Mouse (Mus musculus) forebrain, embryonic 11.5 days (tissue): ENCODE data around the gene Acp2. TPM values are rescaled to one million over a fixed set of nuclear protein-coding genes. Genes with fewer than 3 reads are reported as not detected.
A peak's percentile ranks its signal among the peaks of the same experiment; 100 is the strongest.

Experiments used
- ATAC-seq: fragments of 200-750 bp; cut with Nextera tagmentation; replicated peaks from 2 replicates; pipeline ENCODE4 v1.8.0; 2017; ENCODE audit warnings: moderate TSS enrichment; ENCODE audit not compliant: low FRiP score
- DNase-seq: peaks from one replicate; pipeline ENCODE4 v3.0.0-alpha.2; 2017; ENCODE audit warnings: low spot score
- H3K27ac ChIP-seq: fragments of 300-500 bp; sonication (generic); 2 replicates; pipeline ENCODE4 v1.5.1; 2014; ENCODE audit warnings: low read depth, low read length
- H3K27me3 ChIP-seq: fragments of 300-500 bp; sonication (generic); 2 replicates; pipeline ENCODE4 v1.6.1; 2014; ENCODE audit warnings: mild to moderate bottlenecking, low read length, mixed read lengths; ENCODE audit not compliant: control insufficient read depth, insufficient read depth
- H3K36me3 ChIP-seq: fragments of 300-500 bp; sonication (generic); 2 replicates; pipeline ENCODE4 v1.6.1; 2014; ENCODE audit warnings: mild to moderate bottlenecking, low read length, moderate library complexity, mixed read lengths; ENCODE audit not compliant: control insufficient read depth, insufficient read depth
- H3K4me1 ChIP-seq: fragments of 300-500 bp; sonication (generic); replicated peaks from 2 replicates; pipeline ENCODE4 v1.6.1; 2014; ENCODE audit warnings: low read length, mixed read lengths; ENCODE audit not compliant: control insufficient read depth, insufficient read depth
- H3K4me2 ChIP-seq: fragments of 300-500 bp; sonication (generic); 2 replicates; pipeline ENCODE4 v1.6.1; 2014; ENCODE audit warnings: low read depth, mild to moderate bottlenecking, low read length, moderate library complexity, mixed read lengths; ENCODE audit not compliant: severe bottlenecking
- H3K4me3 ChIP-seq: fragments of 300-500 bp; sonication (generic); 2 replicates; pipeline ENCODE4 v1.5.1; 2014; ENCODE audit warnings: low read depth, low read length
- H3K9ac ChIP-seq: fragments of 300-500 bp; sonication (generic); 2 replicates; pipeline ENCODE4 v1.6.1; 2014; ENCODE audit warnings: low read length
- H3K9me3 ChIP-seq: fragments of 300-500 bp; sonication (generic); 2 replicates; pipeline ENCODE4 v1.6.1; 2016; ENCODE audit warnings: low read length, mixed read lengths; ENCODE audit not compliant: control insufficient read depth
- WGBS: fragments of 180-500 bp; shearing (Covaris S2); extraction: QIAGEN DNeasy Blood & Tissue Kit; methylation state at CpG from one replicate; pipeline ENCODE4 v1.1.7; 2014; 5-methylcytosine and 5-hydroxymethylcytosine counted together
- polyA plus RNA-seq: library from polyadenylated mRNA; unstranded; fragments of >200 nt; fragmentation: Nextera tagmentation; extraction: Ambion mirVana; gene quantifications from 2 replicates; pipeline ENCODE4 v1.2.1, GENCODE M21; 2014

Acp2 gene
- polyA plus RNA-seq, 1 experiment from 2014 or later: 28.7 TPM

DNA sequence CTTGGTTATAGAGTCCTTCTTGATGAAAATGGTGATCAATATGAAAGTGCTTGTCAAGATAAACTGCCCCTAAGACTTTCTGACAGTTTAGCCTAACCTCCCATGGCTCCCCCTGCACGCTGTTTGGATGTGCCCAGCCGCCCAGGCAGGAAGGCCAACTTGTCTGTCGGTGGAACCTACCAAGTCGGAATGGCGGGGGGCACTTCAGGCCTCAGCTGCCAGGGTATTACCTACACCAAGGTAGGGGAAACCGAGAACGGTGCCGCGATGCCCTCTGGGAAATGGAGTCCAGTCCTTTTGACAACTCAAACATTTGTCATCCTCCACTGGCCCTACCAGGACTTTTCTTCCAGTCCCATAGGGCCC, 19.6 kb upstream of the Acp2 start:
- Histone ChIP-seq H3K27ac (peak overlapping the region; percentile 70; the same call in 1 of the 2 replicates), H3K4me3 (peak overlapping the region; percentile 91), H3K9me3 (no peaks in the 10 kb centered on the region), H3K36me3 (no peaks in the 10 kb centered on the region), H3K4me1 (peaks cover 7% of the 10 kb centered on the region; the same call in 1 of the 2 replicates), H3K27me3 (no peaks in the 10 kb centered on the region), H3K9ac (peak overlapping the region; percentile 79), H3K4me2 (peak overlapping the region; percentile 80)
- DNase-seq: peak; percentile 97
- WGBS: 0% methylated on average over 9 of the region's 9 CpGs
- ATAC-seq: peak; percentile 95

DNA sequence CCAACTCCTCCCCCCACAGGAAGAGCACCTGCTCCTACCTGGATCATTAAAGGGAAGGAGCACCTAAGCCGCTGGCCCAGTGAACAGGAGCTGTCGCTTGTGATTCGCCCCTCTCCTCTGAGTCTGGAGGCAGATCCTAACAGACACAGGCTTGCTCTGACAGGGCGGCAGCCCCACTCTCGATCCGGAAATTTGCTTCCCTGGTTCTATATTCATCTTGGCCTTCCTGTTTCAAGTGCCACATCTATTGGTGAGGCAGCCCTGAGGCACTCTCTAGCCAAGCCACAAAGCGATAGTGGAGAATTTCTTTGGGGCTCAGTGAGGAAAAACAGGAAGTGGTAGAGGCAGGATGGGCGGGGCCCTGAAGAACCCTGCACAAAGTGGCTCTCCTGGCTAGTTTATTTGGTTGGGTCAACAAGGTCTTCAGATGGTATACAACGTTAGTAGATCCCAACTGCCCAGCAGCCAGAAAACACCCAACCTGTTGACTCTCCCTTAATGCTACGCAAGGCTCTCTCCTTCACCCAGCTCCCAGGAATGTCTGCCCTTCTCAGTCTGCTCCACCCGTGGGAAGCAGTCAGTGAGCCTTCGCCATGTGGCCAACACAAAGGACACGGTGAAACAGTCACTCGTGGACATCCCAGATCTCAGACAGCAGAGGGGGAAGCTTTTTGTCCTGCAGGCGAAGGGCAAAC, 18.8 kb upstream of the Acp2 start, which contains the start of gene Madd:
Madd (minus strand) TSS at position 127 of the 695 bp plus-strand sequence.
- ATAC-seq (no peak), DNase-seq (no peak)
- no peaks in the 10 kb centered on the region for H3K27me3 ChIP-seq
- WGBS: 67% methylated on average over 15 of the region's 15 CpGs
- peak within 1 kb of the TSS; percentile 80 for H3K4me2 ChIP-seq
- H3K4me3 ChIP-seq: peak within 1 kb of the TSS; percentile 91
- H3K9me3 ChIP-seq: no peaks in the 10 kb centered on the region
- no peaks in the 10 kb centered on the region for H3K36me3 ChIP-seq
- peak within 1 kb of the TSS; percentile 79 for H3K9ac ChIP-seq
- peaks cover 7% of the 10 kb centered on the region; the same call in 1 of the 2 replicates for H3K4me1 ChIP-seq
- peak within 1 kb of the TSS; percentile 70 for H3K27ac ChIP-seq

DNA sequence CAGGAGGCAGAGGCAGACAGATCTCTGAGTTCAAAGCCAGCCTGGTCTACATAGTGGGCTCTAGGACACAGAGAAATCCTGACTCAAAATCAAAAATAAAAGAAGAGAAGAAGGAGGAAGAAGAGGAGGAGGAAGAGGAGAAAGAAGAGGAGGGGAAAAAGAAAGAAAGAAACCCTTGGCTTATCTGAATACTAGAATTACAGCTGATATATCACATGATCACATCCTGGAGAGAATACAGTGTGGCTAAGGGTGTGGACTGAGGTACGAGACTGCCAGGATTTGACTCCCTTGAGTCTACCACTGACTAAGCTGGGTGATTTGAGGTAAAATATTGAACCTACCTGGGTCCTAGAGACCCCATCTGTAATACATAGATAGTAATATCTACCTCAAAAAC, 16.5 kb upstream of the Acp2 start:
- no peak overlapping the region for H3K9ac ChIP-seq
- H3K9me3 ChIP-seq: no peaks in the 10 kb centered on the region
- no peak for ATAC-seq
- H3K36me3 ChIP-seq: no peaks in the 10 kb centered on the region
- no peak overlapping the region for H3K4me3 ChIP-seq
- no peak overlapping the region for H3K27ac ChIP-seq
- H3K27me3 ChIP-seq: no peaks in the 10 kb centered on the region
- no peak overlapping the region for H3K4me2 ChIP-seq
- WGBS: 90% methylated on average over 1 of the region's 1 CpGs
- H3K4me1 ChIP-seq: peaks cover 7% of the 10 kb centered on the region; the same call in 1 of the 2 replicates
- DNase-seq: no peak

DNA sequence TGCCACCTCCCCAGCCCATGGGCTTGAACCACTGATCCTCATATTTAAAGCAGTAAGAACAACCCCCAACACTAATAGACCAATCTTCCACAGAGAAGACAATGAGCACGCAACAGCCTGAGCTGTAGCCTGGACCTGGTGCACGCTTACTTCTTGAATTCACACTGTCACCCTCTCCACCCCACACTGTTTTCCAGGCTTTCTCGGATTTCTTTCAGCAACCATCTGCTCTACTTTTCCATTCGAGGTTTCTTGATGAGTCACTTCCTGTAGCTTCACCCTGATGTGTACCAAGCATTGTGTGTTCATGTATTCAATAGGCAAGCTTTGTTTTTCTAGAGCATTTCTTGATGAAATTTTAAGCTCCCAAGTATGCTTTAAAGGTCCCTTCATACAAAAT, 15.3 kb upstream of the Acp2 start:
- H3K9ac ChIP-seq: no peak overlapping the region
- no peak for ATAC-seq
- 72% methylated on average over 4 of the region's 4 CpGs for WGBS

DNA sequence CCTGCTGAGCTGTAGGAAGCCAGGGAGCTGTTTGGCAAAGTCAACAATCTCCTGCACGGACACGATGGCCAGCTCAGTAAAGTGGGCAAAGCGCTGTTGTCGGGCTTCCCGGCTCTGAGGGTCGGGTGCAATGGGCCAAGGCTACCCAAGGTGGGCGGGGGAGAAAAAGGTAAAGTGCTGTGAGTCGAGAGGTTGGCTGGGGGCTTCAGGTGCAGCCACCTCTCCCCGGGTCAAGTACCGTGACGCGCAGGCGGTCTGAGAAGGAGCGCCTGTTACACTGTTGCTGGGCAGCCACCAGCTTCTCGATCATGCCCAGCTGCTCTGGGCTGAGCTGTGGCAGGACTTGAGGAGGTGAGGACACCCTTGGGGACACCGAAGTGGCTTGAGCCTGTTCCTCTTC, 12.2 kb upstream of the Acp2 start:
- Histone ChIP-seq H3K27me3 (no peaks in the 10 kb centered on the region), H3K4me1 (peaks cover 4% of the 10 kb centered on the region), H3K9ac (no peak overlapping the region), H3K27ac (no peak overlapping the region), H3K4me3 (no peak overlapping the region), H3K4me2 (no peak overlapping the region), H3K9me3 (no peaks in the 10 kb centered on the region), H3K36me3 (no peaks in the 10 kb centered on the region)
- no peak for ATAC-seq
- DNase-seq: no peak
- WGBS: 91% methylated on average over 16 of the region's 16 CpGs

More for the DNA sequence above, 15.3 kb upstream of the Acp2 start:
- Histone ChIP-seq H3K36me3 (no peaks in the 10 kb centered on the region), H3K9me3 (no peaks in the 10 kb centered on the region), H3K27me3 (no peaks in the 10 kb centered on the region), H3K4me3 (no peak overlapping the region), H3K27ac (no peak overlapping the region), H3K4me2 (no peak overlapping the region), H3K4me1 (no peaks in the 10 kb centered on the region)
- DNase-seq: no peak

DNA sequence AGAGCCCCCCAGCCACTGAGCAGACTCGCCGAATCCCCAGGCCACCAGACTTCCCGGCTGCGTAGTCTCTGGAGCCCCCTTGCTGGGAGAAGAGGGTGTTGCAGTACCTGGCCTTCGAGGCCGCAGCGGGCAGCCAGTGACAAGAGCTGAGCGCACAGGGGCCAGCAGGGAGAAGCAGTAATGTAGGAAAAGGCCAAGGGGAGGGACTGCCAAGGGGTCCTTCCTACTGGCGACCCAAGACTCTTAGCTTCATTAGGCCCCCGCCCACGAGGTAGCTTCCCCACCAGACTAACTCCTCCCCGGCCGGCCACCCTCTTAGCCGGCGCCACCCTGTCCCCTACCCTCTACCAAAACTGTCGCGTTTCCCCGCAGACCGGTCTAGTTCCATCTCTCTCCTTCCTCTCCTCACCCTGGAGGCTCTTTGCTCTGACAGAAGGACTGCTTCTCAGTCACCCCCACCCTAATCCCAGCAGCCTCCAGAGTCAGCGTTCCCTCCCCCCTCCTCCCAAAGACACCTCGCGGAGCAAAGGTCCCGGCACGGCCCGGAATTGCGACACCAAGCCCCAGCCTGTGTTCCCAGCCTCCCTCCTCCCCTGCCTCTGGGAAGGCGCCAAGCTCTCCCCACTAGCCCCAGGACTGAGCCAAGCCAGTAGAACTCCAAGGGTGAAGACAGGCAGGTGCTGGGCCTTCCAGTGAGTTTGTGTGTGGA, 7.9 kb upstream of the Acp2 start:
- peaks cover 4% of the 10 kb centered on the region for H3K4me1 ChIP-seq
- peak overlapping the region; percentile 48 for H3K4me2 ChIP-seq
- H3K27me3 ChIP-seq: no peaks in the 10 kb centered on the region
- WGBS: 1% methylated on average over 26 of the region's 27 CpGs
- peak overlapping the region; percentile 51 for H3K9ac ChIP-seq
- peak; percentile 87 for ATAC-seq
- H3K4me3 ChIP-seq: peak overlapping the region; percentile 16
- DNase-seq: peak; percentile 78
- no peaks in the 10 kb centered on the region for H3K36me3 ChIP-seq
- H3K9me3 ChIP-seq: no peaks in the 10 kb centered on the region
- H3K27ac ChIP-seq: no peak overlapping the region

DNA sequence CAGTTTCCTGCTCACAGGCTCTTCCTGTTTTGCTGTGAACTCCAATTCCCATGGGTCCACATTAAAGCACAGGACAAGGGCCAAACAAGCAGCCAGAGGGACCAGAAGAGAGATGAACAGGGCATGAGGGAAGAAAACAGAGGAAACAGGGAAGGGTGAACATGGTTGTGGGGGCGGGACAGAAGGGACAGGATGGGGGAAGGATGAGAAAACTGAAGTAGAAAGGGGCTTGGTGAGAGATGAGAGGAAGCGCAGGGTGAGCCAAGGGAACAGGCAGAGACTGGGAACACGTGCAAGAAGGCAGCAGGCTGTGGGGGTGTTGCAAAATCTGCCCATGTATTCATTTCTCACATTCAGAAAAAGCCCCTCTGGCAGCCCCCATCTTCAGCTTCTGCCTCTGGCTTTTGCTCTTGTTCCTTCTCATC, 6.1 kb upstream of the Acp2 start:
- H3K27me3 ChIP-seq: no peaks in the 10 kb centered on the region
- H3K4me2 ChIP-seq: no peak overlapping the region
- DNase-seq (no peak), ATAC-seq (no peak)
- no peak overlapping the region for H3K27ac ChIP-seq
- no peaks in the 10 kb centered on the region for H3K9me3 ChIP-seq
- H3K4me3 ChIP-seq: no peak overlapping the region
- H3K4me1 ChIP-seq: peaks cover 4% of the 10 kb centered on the region
- WGBS: 82% methylated on average over 3 of the region's 3 CpGs
- no peaks in the 10 kb centered on the region for H3K36me3 ChIP-seq
- no peak overlapping the region for H3K9ac ChIP-seq

DNA sequence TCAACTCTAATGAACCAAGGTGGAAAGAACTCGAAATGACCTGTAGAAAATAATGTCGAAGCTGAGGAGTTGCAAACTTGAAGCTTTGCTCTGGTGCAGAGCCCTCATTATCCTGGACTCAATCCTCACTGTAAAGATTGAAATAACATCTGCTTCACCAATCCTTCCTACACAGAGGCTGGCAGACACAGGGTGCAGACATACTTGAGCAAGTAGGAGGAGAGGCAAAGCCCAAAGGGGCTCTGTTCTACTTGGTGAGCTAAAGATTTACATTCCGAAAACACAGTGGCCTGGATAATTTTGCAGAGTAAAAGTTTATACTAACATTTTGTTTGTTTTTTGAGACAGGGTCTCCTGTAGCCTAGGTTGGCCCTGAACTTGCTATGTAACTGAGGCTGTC, 3.8 kb upstream of the Acp2 start:
- Histone ChIP-seq H3K9me3 (no peaks in the 10 kb centered on the region), H3K4me2 (no peak overlapping the region), H3K4me3 (no peak overlapping the region), H3K36me3 (no peaks in the 10 kb centered on the region), H3K27ac (no peak overlapping the region), H3K4me1 (peaks cover 14% of the 10 kb centered on the region), H3K27me3 (no peaks in the 10 kb centered on the region), H3K9ac (no peak overlapping the region)
- WGBS: 83% methylated on average over 3 of the region's 3 CpGs
- ATAC-seq (no peak), DNase-seq (no peak)
